Mouse (Mus musculus) inflammation-experienced regulatory T-cells (primary cell): Measurements from ENCODE around the gene Scrt2. TPM values are rescaled to one million over a fixed set of nuclear protein-coding genes. Genes with fewer than 3 reads are reported as not detected.

ENCODE experiments used
- polyA plus RNA-seq, 2 experiments: library from polyadenylated mRNA; unstranded; fragments of 100-300 nt; shearing (Covaris generic); gene quantifications; one replicate each; pipeline ENCODE4 v1.2.1; 2017

Scrt2 gene
- polyA plus RNA-seq = not detected

GRCm38 (mm10) chr2:152080685-152081541, at the start of gene Scrt2:
TSS of gene Scrt2 (plus strand) at chr2:152081529.

GRCm38 (mm10) chr2:152105318-152106224, 24.2 kb downstream of the Scrt2 start, which contains the start of gene Srxn1:
TSS of gene Srxn1 (plus strand) at chr2:152105516.

GRCm38 (mm10) chr2:152143279-152144157, 62.2 kb downstream of the Scrt2 start, which contains the start of gene Tcf15:
TSS of gene Tcf15 (plus strand) at chr2:152143561.

Other genes starting within 250 kb of the Scrt2 start
- gene Rspo4, start 238.6 kb upstream of the Scrt2 start, polyA plus RNA-seq = under 1 TPM; 0.13 to 0.47 TPM
- gene Angpt4, start 170.3 kb upstream of the Scrt2 start, polyA plus RNA-seq = under 1 TPM; 0.19 to 0.91 TPM
- gene Fam110a, start 101.3 kb upstream of the Scrt2 start, polyA plus RNA-seq = 10 to 100 TPM; 17.5 to 30.8 TPM
- 10 to 100 TPM; 12.6 to 22.2 TPM for gene Slc52a3, start 85.0 kb upstream of the Scrt2 start, polyA plus RNA-seq
- 1 to 10 TPM; 4.2 to 5.5 TPM for gene Srxn1, start 24.0 kb downstream of the Scrt2 start, polyA plus RNA-seq
- gene Tcf15, start 62.0 kb downstream of the Scrt2 start, polyA plus RNA-seq = not detected
- 10 to 100 TPM; 33.2 to 35.6 TPM for gene Csnk2a1, start 145.3 kb downstream of the Scrt2 start, polyA plus RNA-seq
- 10 to 100 TPM; 57.5 to 70.2 TPM for gene Tbc1d20, start 212.3 kb downstream of the Scrt2 start, polyA plus RNA-seq